Mouse (Mus musculus) right cerebral cortex, postnatal 14 days (tissue): ENCODE data around the gene Idh3a.
"Not testable (repeated sequence)": the region's sequence is repeated elsewhere in the genome, so short reads cannot be mapped to it uniquely, and the experiment has no call there.

ENCODE experiments used
- DNase-seq: peaks from one replicate; pipeline ENCODE4 v3.0.0; 2022

The Idh3a gene

GRCm38 (mm10) chr9:54593652-54594051 is 7.5 kb downstream of the Idh3a start:
- DNase-seq = not testable (repeated sequence)

GRCm38 (mm10) chr9:54596752-54597465 is 10.8 kb downstream of the Idh3a start:
- DNase-seq = no peak

GRCm38 (mm10) chr9:54602386-54602785 is 16.3 kb downstream of the Idh3a start:
- no peak for DNase-seq

GRCm38 (mm10) chr9:54602916-54603315 is 16.8 kb downstream of the Idh3a start:
- DNase-seq = no peak

- DNase-seq = no peak
Observed at GRCm38 (mm10) chr9:54604131-54604654, 18.1 kb downstream of the Idh3a start.

- DNase-seq = peak; percentile 78
Observed at GRCm38 (mm10) chr9:54604886-54605285, 18.8 kb downstream of the Idh3a start.

GRCm38 (mm10) chr9:54612781-54613191 is 26.7 kb downstream of the Idh3a start:
- DNase-seq = no peak

GRCm38 (mm10) chr9:54614182-54614850 is 28.2 kb downstream of the Idh3a start:
- DNase-seq = no peak

GRCm38 (mm10) chr9:54627240-54627639 is 41.1 kb downstream of the Idh3a start:
- no peak for DNase-seq

GRCm38 (mm10) chr9:54628752-54629151 is 42.6 kb downstream of the Idh3a start:
- peak; percentile 23 for DNase-seq

- no peak for DNase-seq
Observed at GRCm38 (mm10) chr9:54629613-54630261, 43.6 kb downstream of the Idh3a start.

GRCm38 (mm10) chr9:54630905-54631304 is 44.8 kb downstream of the Idh3a start:
- DNase-seq = no peak

GRCm38 (mm10) chr9:54633401-54633800 is 47.3 kb downstream of the Idh3a start:
- DNase-seq = no peak

GRCm38 (mm10) chr9:54637510-54638314 is 51.6 kb downstream of the Idh3a start:
- no peak for DNase-seq

GRCm38 (mm10) chr9:54639192-54639591 is 53.1 kb downstream of the Idh3a start:
- no peak for DNase-seq

GRCm38 (mm10) chr9:54641548-54641947 is 55.4 kb downstream of the Idh3a start:
- DNase-seq = no peak

GRCm38 (mm10) chr9:54642149-54642548 is 56.0 kb downstream of the Idh3a start:
- DNase-seq = no peak

- DNase-seq = no peak
Observed at GRCm38 (mm10) chr9:54642556-54642955, 56.4 kb downstream of the Idh3a start.

- DNase-seq = no peak
Observed at GRCm38 (mm10) chr9:54643179-54643578, 57.0 kb downstream of the Idh3a start.

GRCm38 (mm10) chr9:54645530-54645929 is 59.4 kb downstream of the Idh3a start:
- no peak for DNase-seq

GRCm38 (mm10) chr9:54646252-54646651 is 60.1 kb downstream of the Idh3a start:
- DNase-seq = no peak

GRCm38 (mm10) chr9:54647456-54647855 is 61.3 kb downstream of the Idh3a start:
- DNase-seq = no peak

GRCm38 (mm10) chr9:54649360-54649759 is 63.2 kb downstream of the Idh3a start:
- no peak for DNase-seq
